Mouse (Mus musculus): Measurements from ENCODE around the gene Zfp655. TPM values are rescaled to one million over a fixed set of nuclear protein-coding genes. Genes with fewer than 3 reads are reported as not detected.
A peak's percentile ranks its signal among the peaks of the same experiment; 100 is the strongest.
"Not testable (repeated sequence)": the region's sequence is repeated elsewhere in the genome, so short reads cannot be mapped to it uniquely, and the experiment has no call there.

Zfp655 gene
- polyA plus RNA-seq, 1 experiment from 2014 or later = 34.1 TPM

GRCm38 (mm10) chr5:145229283-145229682, 2.2 kb upstream of the Zfp655 start:
- not testable (repeated sequence) for H3K9me3 ChIP-seq; H3K9ac ChIP-seq; ATAC-seq (replicated peaks); H3K4me2 ChIP-seq; H3K27ac ChIP-seq; H3K27me3 ChIP-seq (replicated peaks); H3K4me3 ChIP-seq
- peaks cover 11% of the 10 kb centered on the region for H3K36me3 ChIP-seq (replicated peaks)
- peaks cover 23% of the 10 kb centered on the region for H3K4me1 ChIP-seq
- WGBS = 82% methylated on average over 6 of the region's 6 CpGs

GRCm38 (mm10) chr5:145230641-145231040, 874 bp upstream of the Zfp655 start:
- Histone ChIP-seq H3K4me1 (peaks cover 23% of the 10 kb centered on the region), H3K27me3 (replicated peaks) (no peaks in the 10 kb centered on the region), H3K9ac (peak overlapping the region; percentile 95), H3K9me3 (no peaks in the 10 kb centered on the region), H3K4me3 (peak overlapping the region; percentile 98), H3K4me2 (peak overlapping the region; percentile 88), H3K27ac (peak overlapping the region; percentile 94; the same call in 1 of the 2 replicates), H3K36me3 (replicated peaks) (peaks cover 20% of the 10 kb centered on the region)
- ATAC-seq (replicated peaks) = no peak
- WGBS = 91% methylated on average over 4 of the region's 4 CpGs

- peak overlapping the region; percentile 94 for H3K27ac ChIP-seq
- H3K4me2 ChIP-seq = peak overlapping the region; percentile 88
- peaks cover 23% of the 10 kb centered on the region for H3K4me1 ChIP-seq
- no peaks in the 10 kb centered on the region for H3K27me3 ChIP-seq (replicated peaks)
- WGBS = under 1% methylated on average over 47 of the region's 49 CpGs
- no peaks in the 10 kb centered on the region for H3K9me3 ChIP-seq
- H3K4me3 ChIP-seq = peak overlapping the region; percentile 98
- peak overlapping the region; percentile 95 for H3K9ac ChIP-seq
- H3K36me3 ChIP-seq (replicated peaks) = peaks cover 23% of the 10 kb centered on the region
- no peak; the same call in 1 of the 2 replicates for ATAC-seq (replicated peaks)
These were observed 437 bp downstream of the Zfp655 start for GRCm38 (mm10) chr5:145231893-145232411.

GRCm38 (mm10) chr5:145234636-145235035, 3.1 kb downstream of the Zfp655 start:
- Histone ChIP-seq H3K4me3 (no peak overlapping the region), H3K4me1 (peaks cover 23% of the 10 kb centered on the region), H3K9me3 (no peaks in the 10 kb centered on the region), H3K9ac (no peak overlapping the region), H3K4me2 (no peak overlapping the region), H3K36me3 (replicated peaks) (peaks cover 31% of the 10 kb centered on the region), H3K27me3 (replicated peaks) (no peaks in the 10 kb centered on the region), H3K27ac (no peak overlapping the region)
- ATAC-seq (replicated peaks) = no peak

- no peak for ATAC-seq (replicated peaks)
- Histone ChIP-seq H3K36me3 (replicated peaks) (peaks cover 13% of the 10 kb centered on the region), H3K9ac (no peak overlapping the region), H3K9me3 (no peaks in the 10 kb centered on the region), H3K27ac (no peak overlapping the region), H3K27me3 (replicated peaks) (no peaks in the 10 kb centered on the region), H3K4me2 (no peak overlapping the region), H3K4me1 (no peaks in the 10 kb centered on the region), H3K4me3 (no peak overlapping the region)
- 96% methylated on average over 3 of the region's 3 CpGs for WGBS
These were observed 18.0 kb downstream of the Zfp655 start for GRCm38 (mm10) chr5:145249520-145249919.

- H3K9ac ChIP-seq; H3K27me3 ChIP-seq (replicated peaks); H3K9me3 ChIP-seq; H3K36me3 ChIP-seq (replicated peaks); H3K4me1 ChIP-seq; H3K4me2 ChIP-seq; H3K4me3 ChIP-seq; ATAC-seq (replicated peaks); H3K27ac ChIP-seq: not testable (repeated sequence)
- 91% methylated on average over 2 of the region's 2 CpGs for WGBS
These were observed 42.1 kb downstream of the Zfp655 start for GRCm38 (mm10) chr5:145273568-145273967.

- 90% methylated on average over 2 of the region's 2 CpGs for WGBS
- H3K36me3 ChIP-seq (replicated peaks) = peaks cover 16% of the 10 kb centered on the region
- no peaks in the 10 kb centered on the region for H3K27me3 ChIP-seq (replicated peaks)
- H3K9me3 ChIP-seq = no peaks in the 10 kb centered on the region
- H3K27ac ChIP-seq = no peak overlapping the region
- H3K4me3 ChIP-seq = peak overlapping the region; percentile 90; the same call in 1 of the 2 replicates
- no peak overlapping the region for H3K9ac ChIP-seq
- H3K4me2 ChIP-seq = peak overlapping the region; percentile 73; the same call in 1 of the 2 replicates
- peaks cover 12% of the 10 kb centered on the region for H3K4me1 ChIP-seq
- peak; percentile 37 for ATAC-seq (replicated peaks)
These were observed 48.4 kb downstream of the Zfp655 start for GRCm38 (mm10) chr5:145279948-145280347.

GRCm38 (mm10) chr5:145280371-145281143, 49.0 kb downstream of the Zfp655 start, which contains the start of gene Zscan25:
Zscan25 (plus strand) TSS chr5:145280500.
- ATAC-seq (replicated peaks) = peak; percentile 99
- Histone ChIP-seq H3K4me3 (peak within 1 kb of the TSS; percentile 90), H3K9ac (peak within 1 kb of the TSS; percentile 96), H3K27ac (peak within 1 kb of the TSS; percentile 87), H3K36me3 (replicated peaks) (peaks cover 21% of the 10 kb centered on the region), H3K27me3 (replicated peaks) (no peaks in the 10 kb centered on the region), H3K4me2 (peak within 1 kb of the TSS; percentile 73), H3K9me3 (no peaks in the 10 kb centered on the region), H3K4me1 (peaks cover 12% of the 10 kb centered on the region)
- under 1% methylated on average over 50 of the region's 50 CpGs for WGBS

GRCm38 (mm10) chr5:145288382-145288781, 56.9 kb downstream of the Zfp655 start:
- H3K9me3 ChIP-seq = no peaks in the 10 kb centered on the region
- ATAC-seq (replicated peaks) = 0 out of 2 replicates have a peak, but pooled peaks have one; percentile 35
- H3K4me1 ChIP-seq = no peaks in the 10 kb centered on the region
- peaks cover 84% of the 10 kb centered on the region for H3K36me3 ChIP-seq (replicated peaks)
- 97% methylated on average over 5 of the region's 5 CpGs for WGBS
- no peak overlapping the region for H3K9ac ChIP-seq
- no peak overlapping the region for H3K4me3 ChIP-seq
- H3K27me3 ChIP-seq (replicated peaks) = no peaks in the 10 kb centered on the region
- no peak overlapping the region for H3K27ac ChIP-seq
- no peak overlapping the region for H3K4me2 ChIP-seq

- 97% methylated on average over 16 of the region's 16 CpGs for WGBS
- H3K4me2 ChIP-seq = no peak overlapping the region
- H3K27ac ChIP-seq = no peak overlapping the region
- no peaks in the 10 kb centered on the region for H3K27me3 ChIP-seq (replicated peaks)
- H3K4me1 ChIP-seq = no peaks in the 10 kb centered on the region
- peaks cover 67% of the 10 kb centered on the region for H3K36me3 ChIP-seq (replicated peaks)
- no peak overlapping the region for H3K4me3 ChIP-seq
- H3K9me3 ChIP-seq = no peaks in the 10 kb centered on the region
- H3K9ac ChIP-seq = no peak overlapping the region
- ATAC-seq (replicated peaks) = no peak
These were observed 59.2 kb downstream of the Zfp655 start for GRCm38 (mm10) chr5:145290697-145291096.

GRCm38 (mm10) chr5:145292398-145292797, 60.9 kb downstream of the Zfp655 start:
- no peak for ATAC-seq (replicated peaks)
- Histone ChIP-seq H3K9me3 (no peaks in the 10 kb centered on the region), H3K27me3 (replicated peaks) (no peaks in the 10 kb centered on the region), H3K36me3 (replicated peaks) (peaks cover 54% of the 10 kb centered on the region), H3K27ac (no peak overlapping the region), H3K9ac (no peak overlapping the region), H3K4me2 (no peak overlapping the region), H3K4me1 (no peaks in the 10 kb centered on the region), H3K4me3 (no peak overlapping the region)
- WGBS = 97% methylated on average over 6 of the region's 6 CpGs

Data from midbrain, embryonic 15.5 days (tissue).